Mouse (Mus musculus): ENCODE measurements at regions not wholly inside any gene's neighbourhood (a gene's known extent, or its start where the extent isn't known, plus 50 kb on each side); places are given as distances from the start of the nearest gene placed in this dataset.

DNA sequence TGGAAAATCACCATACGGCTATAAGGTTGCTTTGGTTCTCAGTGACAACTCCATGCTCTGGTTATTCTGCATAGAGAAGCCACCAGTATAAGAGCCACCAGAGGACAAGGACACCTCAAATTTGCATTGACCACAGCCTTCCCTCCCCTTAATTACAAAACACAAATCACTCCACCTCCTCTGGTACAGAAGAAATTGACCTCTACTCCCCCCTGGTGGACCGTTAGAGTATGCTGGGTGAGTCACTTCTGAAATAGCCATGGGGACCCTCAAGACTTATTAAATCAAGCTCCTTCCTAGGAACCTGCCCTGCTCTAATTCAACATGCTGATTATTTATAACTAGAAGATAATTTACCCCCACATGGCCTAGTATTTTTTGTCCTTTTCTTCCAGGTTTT lies 139.6 kb upstream of the Smarca2 start:
- no peak for ATAC-seq (ENCODE audit: low FRiP score)

DNA sequence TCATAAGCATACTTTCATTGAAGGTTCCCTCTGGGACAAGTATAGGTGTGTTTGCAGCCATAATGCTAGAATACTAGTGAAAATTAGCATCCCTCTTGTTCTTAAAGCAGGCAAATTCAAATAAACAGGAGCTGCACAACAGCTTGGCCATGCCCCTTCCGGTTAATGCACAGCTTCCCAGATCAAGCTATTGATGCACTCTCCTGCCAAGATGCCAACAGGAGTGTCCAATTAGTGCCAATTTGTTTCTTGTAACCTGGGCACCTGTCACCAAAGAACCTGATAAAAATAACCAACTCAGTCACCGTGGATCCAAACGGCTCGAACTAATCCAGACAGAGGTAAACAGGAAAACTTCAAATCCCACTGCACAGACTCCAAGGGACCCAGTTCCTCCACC lies 138.6 kb upstream of the Smarca2 start:
- ATAC-seq (ENCODE audit: low FRiP score), result no peak
- Histone ChIP-seq H3K36me3 (no peaks in the 10 kb centered on the region), H3K27ac (no peak overlapping the region), H3K4me2 (replicated peaks) (no peak overlapping the region), H3K27me3 (no peaks in the 10 kb centered on the region), H3K4me3 (no peak overlapping the region), H3K9ac (no peak overlapping the region), H3K4me1 (peaks cover 6% of the 10 kb centered on the region; the same call in 1 of the 2 replicates), H3K9me3 (replicated peaks) (no peaks in the 10 kb centered on the region)
- WGBS, result 91% methylated on average over 4 of the region's 4 CpGs

More for the DNA sequence above, 139.6 kb upstream of the Smarca2 start:
- Histone ChIP-seq H3K4me2 (replicated peaks) (no peak overlapping the region), H3K9ac (no peak overlapping the region), H3K4me1 (peaks cover 6% of the 10 kb centered on the region; the same call in 1 of the 2 replicates), H3K36me3 (no peaks in the 10 kb centered on the region), H3K27ac (no peak overlapping the region), H3K27me3 (no peaks in the 10 kb centered on the region), H3K9me3 (replicated peaks) (no peaks in the 10 kb centered on the region), H3K4me3 (no peak overlapping the region)
- WGBS, result 52% methylated on average over 2 of the region's 2 CpGs

DNA sequence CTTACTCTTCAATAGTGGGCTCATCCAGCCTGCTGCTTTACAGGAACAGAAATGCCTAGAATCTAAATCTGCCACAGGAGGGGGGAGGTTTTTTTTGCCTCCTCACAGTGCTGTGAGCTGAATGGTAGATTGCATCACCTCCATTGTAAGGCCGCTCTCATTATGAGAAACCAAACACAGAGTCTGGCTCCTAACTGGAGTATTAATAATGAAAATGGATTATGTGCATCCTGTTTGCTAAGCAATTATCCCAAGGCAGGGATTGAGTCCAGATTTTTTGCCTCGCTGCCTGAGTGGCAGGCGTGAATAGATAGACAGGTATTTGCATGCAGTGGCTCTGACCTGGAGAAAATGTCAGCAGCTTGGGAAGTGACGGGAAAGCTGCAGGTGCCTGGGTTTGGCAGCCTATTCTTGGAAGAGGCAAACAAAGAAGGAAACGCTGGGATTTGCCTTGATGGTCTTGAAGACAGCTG lies 137.6 kb upstream of the Smarca2 start:
- WGBS, result 45% methylated on average over 5 of the region's 5 CpGs
- H3K9ac ChIP-seq, result no peak overlapping the region
- no peak overlapping the region for H3K27ac ChIP-seq

DNA sequence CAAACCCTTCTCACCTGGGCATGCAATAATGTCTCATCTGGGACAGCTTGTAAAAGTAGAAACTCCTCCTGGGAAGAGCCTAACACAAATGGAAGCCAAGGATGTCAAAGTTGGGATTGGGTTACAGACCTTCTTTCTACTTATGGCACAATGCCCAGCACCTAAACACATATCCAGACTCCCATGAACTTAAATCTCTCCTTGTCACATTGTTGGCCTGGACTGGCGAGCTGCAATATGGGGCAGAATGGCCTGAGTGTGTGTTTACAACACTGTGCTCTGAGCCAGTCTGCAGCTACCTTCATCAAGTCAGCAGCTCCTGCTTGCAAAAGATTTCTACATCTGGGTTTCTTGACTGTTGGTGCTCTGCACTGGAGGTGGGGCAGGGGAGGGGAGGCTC lies 132.2 kb upstream of the Smarca2 start:
- WGBS, result 88% methylated on average over 1 of the region's 1 CpGs
- Histone ChIP-seq H3K4me1 (peaks cover 5% of the 10 kb centered on the region; the same call in 1 of the 2 replicates), H3K27me3 (no peaks in the 10 kb centered on the region), H3K27ac (no peak overlapping the region), H3K9ac (no peak overlapping the region), H3K36me3 (no peaks in the 10 kb centered on the region), H3K4me3 (no peak overlapping the region), H3K9me3 (replicated peaks) (no peaks in the 10 kb centered on the region), H3K4me2 (replicated peaks) (no peak overlapping the region)
- ATAC-seq (ENCODE audit: low FRiP score), result no peak

More for the DNA sequence above, 137.6 kb upstream of the Smarca2 start:
- Histone ChIP-seq H3K36me3 (no peaks in the 10 kb centered on the region), H3K4me1 (peaks cover 6% of the 10 kb centered on the region; the same call in 1 of the 2 replicates), H3K4me2 (replicated peaks) (0 out of 2 replicates have a peak overlapping the region, but pooled peaks have one; percentile 5), H3K4me3 (no peak overlapping the region), H3K27me3 (no peaks in the 10 kb centered on the region), H3K9me3 (replicated peaks) (no peaks in the 10 kb centered on the region)
- no peak for ATAC-seq (ENCODE audit: low FRiP score)

DNA sequence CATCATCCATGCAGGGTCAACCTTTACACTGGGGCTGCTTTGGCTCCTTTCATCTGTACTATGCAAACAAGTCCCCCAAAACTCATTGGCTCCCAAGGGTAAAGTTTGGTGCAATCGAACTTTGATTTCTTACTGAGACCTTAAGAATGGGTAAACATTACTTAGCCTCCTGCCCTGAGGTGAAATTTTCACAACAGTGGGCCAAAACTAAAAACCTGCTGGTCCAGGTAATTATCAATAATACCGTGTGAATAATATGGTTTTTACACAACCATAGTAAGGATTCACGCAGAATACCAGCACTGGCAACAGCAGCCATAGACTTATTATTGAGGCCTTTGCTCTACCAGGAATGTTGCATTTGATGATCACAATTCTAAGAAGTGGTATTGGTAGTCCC lies 131.6 kb upstream of the Smarca2 start:
- Histone ChIP-seq H3K9me3 (replicated peaks) (no peaks in the 10 kb centered on the region), H3K27me3 (no peaks in the 10 kb centered on the region), H3K4me3 (no peak overlapping the region), H3K36me3 (no peaks in the 10 kb centered on the region), H3K27ac (no peak overlapping the region), H3K4me1 (peaks cover 10% of the 10 kb centered on the region), H3K9ac (no peak overlapping the region), H3K4me2 (replicated peaks) (no peak overlapping the region)
- WGBS, result 91% methylated on average over 3 of the region's 3 CpGs
- no peak for ATAC-seq (ENCODE audit: low FRiP score)

DNA sequence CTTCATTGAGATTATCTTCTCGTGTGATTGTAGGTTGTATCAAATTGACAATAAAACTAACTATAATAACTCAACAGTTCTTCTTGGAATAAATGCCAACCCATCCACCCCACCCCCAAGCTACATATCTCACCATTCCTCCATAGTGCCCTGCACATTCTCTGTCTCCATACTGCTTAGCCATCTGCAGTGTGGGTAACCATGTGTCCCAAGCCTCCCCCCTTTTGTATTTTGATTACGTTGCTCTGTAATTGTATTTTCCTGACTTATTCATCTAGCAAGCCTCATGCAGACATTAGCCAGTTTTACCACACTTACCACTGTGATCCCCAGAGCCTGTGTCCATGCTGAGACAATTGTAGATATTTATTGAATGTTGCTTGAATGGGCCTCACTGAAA lies 129.7 kb upstream of the Smarca2 start:
- H3K9ac ChIP-seq, result no peak overlapping the region
- H3K27ac ChIP-seq, result no peak overlapping the region
- ATAC-seq (ENCODE audit: low FRiP score), result no peak
- H3K9me3 ChIP-seq (replicated peaks), result no peaks in the 10 kb centered on the region
- H3K27me3 ChIP-seq, result 0 out of 2 replicates have a peak, but pooled peaks cover 2% of the 10 kb centered on the region
- peaks cover 10% of the 10 kb centered on the region for H3K4me1 ChIP-seq
- no peak overlapping the region for H3K4me2 ChIP-seq (replicated peaks)
- WGBS, result 52% methylated on average over 2 of the region's 2 CpGs
- no peaks in the 10 kb centered on the region for H3K36me3 ChIP-seq
- no peak overlapping the region for H3K4me3 ChIP-seq

DNA sequence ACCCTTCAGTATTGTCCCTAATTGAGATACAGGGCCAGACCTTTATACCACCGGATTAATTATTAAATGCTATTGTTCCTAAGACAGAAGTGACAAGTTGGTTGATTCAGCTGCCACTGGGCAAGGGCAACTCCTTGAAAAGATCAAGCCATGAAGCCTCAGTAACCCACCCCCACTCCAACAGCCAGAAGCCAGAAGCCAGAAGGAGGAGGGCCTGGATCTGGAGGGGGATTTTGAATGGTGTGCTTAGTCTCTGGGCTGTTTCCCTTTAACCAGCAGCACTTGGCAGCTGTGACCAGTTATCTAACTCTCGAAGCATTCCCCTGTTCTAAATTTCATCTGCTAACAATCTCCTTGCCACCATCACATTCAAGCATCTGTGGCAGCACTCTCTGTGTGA lies 129.1 kb upstream of the Smarca2 start:
- no peak overlapping the region for H3K9ac ChIP-seq
- H3K9me3 ChIP-seq (replicated peaks), result no peaks in the 10 kb centered on the region
- ATAC-seq (ENCODE audit: low FRiP score), result no peak
- no peak overlapping the region for H3K4me3 ChIP-seq
- peaks cover 10% of the 10 kb centered on the region for H3K4me1 ChIP-seq
- no peak overlapping the region for H3K4me2 ChIP-seq (replicated peaks)
- no peak overlapping the region for H3K27ac ChIP-seq
- no peaks in the 10 kb centered on the region for H3K36me3 ChIP-seq
- 24% methylated on average over 2 of the region's 2 CpGs for WGBS
- H3K27me3 ChIP-seq, result 0 out of 2 replicates have a peak, but pooled peaks cover 2% of the 10 kb centered on the region

DNA sequence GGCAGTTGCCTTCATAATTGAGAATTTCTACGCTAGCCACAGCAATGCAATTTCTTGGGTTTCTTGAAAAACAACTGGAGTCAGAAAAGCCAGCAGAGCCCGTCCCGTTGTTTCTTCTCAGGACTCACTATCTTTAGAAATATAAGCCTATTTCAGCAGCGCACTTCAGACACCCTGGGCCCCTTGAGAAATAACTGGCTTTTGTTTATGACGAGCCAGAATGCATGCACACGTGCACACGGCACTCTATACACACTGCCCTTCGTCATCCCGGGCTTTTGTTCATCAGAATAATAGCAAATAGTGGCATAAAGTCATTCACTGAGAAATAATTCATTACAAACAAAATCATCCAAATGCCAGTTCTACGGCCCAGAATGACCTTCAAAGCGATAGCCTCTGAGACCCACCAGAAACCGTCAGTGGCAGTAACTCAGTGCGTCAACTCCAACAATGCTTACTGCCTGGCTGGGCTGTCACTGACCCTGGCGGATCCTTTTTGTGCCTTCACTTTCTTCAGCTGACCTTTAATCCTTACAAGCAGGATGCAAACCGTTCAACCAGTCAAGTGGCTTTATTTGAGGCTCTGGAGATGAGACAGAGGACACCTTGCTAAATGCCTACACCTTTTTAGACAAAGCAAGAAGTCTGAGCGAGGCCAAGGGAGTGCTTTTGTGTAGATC lies 126.7 kb upstream of the Smarca2 start:
- Histone ChIP-seq H3K4me1 (peaks cover 10% of the 10 kb centered on the region), H3K9ac (no peak overlapping the region), H3K4me2 (replicated peaks) (peak overlapping the region; percentile 21), H3K4me3 (no peak overlapping the region), H3K27me3 (0 out of 2 replicates have a peak, but pooled peaks cover 2% of the 10 kb centered on the region), H3K36me3 (no peaks in the 10 kb centered on the region), H3K9me3 (replicated peaks) (no peaks in the 10 kb centered on the region), H3K27ac (no peak overlapping the region)
- 31% methylated on average over 16 of the region's 16 CpGs for WGBS
- ATAC-seq (ENCODE audit: low FRiP score), result no peak

DNA sequence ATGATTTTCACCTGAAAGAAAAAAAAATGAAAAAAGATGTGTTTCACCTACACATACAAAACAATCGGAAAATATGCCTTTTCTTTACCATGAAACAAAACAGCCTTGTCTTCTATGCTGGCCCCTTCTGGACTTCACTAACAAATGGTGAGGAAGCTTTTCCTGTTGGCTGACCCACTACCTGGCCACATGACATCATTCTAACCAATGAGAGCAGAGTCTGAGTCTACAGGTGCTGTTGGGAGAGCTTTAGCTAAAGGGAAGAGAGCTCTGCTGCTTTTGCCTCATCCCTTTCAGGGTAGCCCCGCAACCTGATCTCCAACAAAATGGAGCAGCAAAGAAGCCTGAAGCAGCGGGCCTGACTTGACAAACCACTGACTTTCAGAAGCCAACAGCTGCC lies 120.5 kb upstream of the Smarca2 start:
- Histone ChIP-seq H3K9me3 (replicated peaks) (no peaks in the 10 kb centered on the region), H3K4me2 (replicated peaks) (no peak overlapping the region)

DNA sequence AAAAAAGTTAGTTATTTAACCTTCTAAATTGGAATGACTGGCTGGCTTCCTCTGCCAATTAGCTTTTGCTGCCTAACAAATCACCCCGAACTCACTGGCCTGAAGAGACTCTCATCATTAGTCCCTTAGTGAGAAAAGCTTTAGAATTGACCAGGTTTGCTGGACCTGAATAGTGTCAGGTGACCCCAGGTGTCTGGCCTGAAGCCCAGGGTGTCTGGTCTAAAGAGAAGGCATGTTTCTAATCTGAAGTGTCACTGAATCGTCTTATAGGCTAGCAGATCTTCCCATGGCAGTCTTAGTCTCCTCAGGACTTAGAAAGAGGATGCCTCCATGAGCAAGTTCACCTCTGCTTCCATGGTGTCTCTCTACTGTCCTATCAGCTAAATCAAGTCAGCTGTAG lies 112.0 kb upstream of the Smarca2 start:
- 67% methylated on average over 2 of the region's 2 CpGs for WGBS
- no peaks in the 10 kb centered on the region for H3K36me3 ChIP-seq
- no peaks in the 10 kb centered on the region for H3K4me1 ChIP-seq
- no peak for ATAC-seq (ENCODE audit: low FRiP score)
- H3K9me3 ChIP-seq (replicated peaks), result no peaks in the 10 kb centered on the region
- no peak overlapping the region for H3K9ac ChIP-seq
- no peak overlapping the region for H3K4me3 ChIP-seq
- H3K4me2 ChIP-seq (replicated peaks), result no peak overlapping the region
- no peak overlapping the region for H3K27ac ChIP-seq
- no peaks in the 10 kb centered on the region for H3K27me3 ChIP-seq

More for the DNA sequence above, 120.5 kb upstream of the Smarca2 start:
- H3K27me3 ChIP-seq, result 0 out of 2 replicates have a peak, but pooled peaks cover 2% of the 10 kb centered on the region
- 66% methylated on average over 3 of the region's 3 CpGs for WGBS
- no peak overlapping the region for H3K27ac ChIP-seq
- ATAC-seq (ENCODE audit: low FRiP score), result no peak
- no peak overlapping the region for H3K4me3 ChIP-seq
- no peaks in the 10 kb centered on the region for H3K4me1 ChIP-seq
- no peaks in the 10 kb centered on the region for H3K36me3 ChIP-seq
- H3K9ac ChIP-seq, result no peak overlapping the region

DNA sequence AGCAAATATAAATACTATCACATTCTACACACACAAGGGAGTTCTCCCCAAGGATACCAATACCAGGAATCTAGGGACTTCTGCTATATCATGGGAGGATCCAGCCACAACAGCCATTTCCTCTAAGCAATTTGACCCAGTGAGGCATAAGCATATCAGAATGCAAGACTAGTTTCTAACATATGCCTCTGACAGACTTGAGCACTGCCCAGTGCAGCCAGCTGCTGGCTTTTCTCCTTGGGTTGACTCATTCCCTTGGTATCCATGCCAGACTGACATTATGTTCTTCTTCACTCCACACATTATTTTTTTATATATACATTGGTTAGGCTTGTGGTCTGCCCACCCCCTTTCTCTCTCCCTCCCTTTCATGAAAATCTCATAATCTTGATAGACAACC lies 103.8 kb upstream of the Smarca2 start:
- Histone ChIP-seq H3K27ac (no peak overlapping the region), H3K9ac (no peak overlapping the region), H3K36me3 (no peaks in the 10 kb centered on the region), H3K4me2 (replicated peaks) (no peak overlapping the region), H3K4me1 (0 out of 2 replicates have a peak, but pooled peaks cover 3% of the 10 kb centered on the region), H3K9me3 (replicated peaks) (no peaks in the 10 kb centered on the region), H3K27me3 (no peaks in the 10 kb centered on the region), H3K4me3 (no peak overlapping the region)
- ATAC-seq (ENCODE audit: low FRiP score), result no peak

DNA sequence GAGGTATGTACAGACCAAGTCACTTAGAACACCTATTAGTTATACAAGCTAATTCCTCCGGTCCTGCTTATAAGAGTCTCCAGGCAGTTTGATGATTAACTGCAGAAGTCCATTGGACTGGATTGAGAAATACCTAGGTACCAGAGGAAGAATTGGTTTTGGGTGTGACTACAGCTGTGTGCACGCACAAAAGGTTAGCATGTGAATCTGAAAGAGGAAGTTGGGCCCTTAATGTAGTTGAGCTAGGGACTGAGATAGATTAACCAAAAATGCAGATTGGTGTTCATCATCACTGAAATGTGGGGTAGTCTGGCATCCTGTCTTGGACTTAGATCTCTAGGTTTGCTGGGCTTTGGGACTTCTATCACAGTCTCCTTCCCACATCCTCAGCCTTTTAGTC lies 100.8 kb upstream of the Smarca2 start:
- Histone ChIP-seq H3K27ac (no peak overlapping the region), H3K9ac (no peak overlapping the region), H3K9me3 (replicated peaks) (no peaks in the 10 kb centered on the region), H3K4me2 (replicated peaks) (no peak overlapping the region), H3K27me3 (no peaks in the 10 kb centered on the region), H3K36me3 (no peaks in the 10 kb centered on the region), H3K4me3 (no peak overlapping the region), H3K4me1 (peaks cover 3% of the 10 kb centered on the region; the same call in 1 of the 2 replicates)
- 96% methylated on average over 2 of the region's 2 CpGs for WGBS
- no peak for ATAC-seq (ENCODE audit: low FRiP score)

DNA sequence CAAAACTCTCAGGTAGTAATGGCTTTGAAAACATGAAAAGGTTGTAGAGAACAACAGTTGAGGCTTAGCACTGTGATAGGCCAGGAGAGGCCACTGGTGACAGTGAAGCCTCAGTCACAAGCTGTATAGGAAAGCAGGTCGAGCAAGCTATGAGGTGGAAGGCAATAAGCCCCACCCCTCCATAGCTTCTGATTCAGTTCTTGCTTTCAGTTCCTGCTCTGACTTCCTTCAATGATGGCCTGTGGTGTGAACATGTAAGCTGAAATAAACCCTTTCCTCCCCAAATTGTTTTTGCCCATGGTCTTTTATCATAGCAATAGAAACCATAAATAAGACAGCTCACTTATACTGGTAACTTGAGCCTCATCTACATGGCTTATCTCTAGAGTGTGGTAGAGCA lies 98.0 kb upstream of the Smarca2 start:
- Histone ChIP-seq H3K4me3 (no peak overlapping the region), H3K36me3 (no peaks in the 10 kb centered on the region), H3K4me1 (peaks cover 3% of the 10 kb centered on the region; the same call in 1 of the 2 replicates), H3K4me2 (replicated peaks) (no peak overlapping the region), H3K9ac (no peak overlapping the region), H3K27me3 (no peaks in the 10 kb centered on the region), H3K9me3 (replicated peaks) (no peaks in the 10 kb centered on the region), H3K27ac (no peak overlapping the region)
- ATAC-seq (ENCODE audit: low FRiP score), result no peak
- 74% methylated on average over 1 of the region's 1 CpGs for WGBS
